Mouse (Mus musculus) cortical plate, adult 2 months (tissue): ENCODE measurements around the gene Syne2. TPM values are rescaled to one million over a fixed set of nuclear protein-coding genes. Genes with fewer than 3 reads are reported as not detected.

Experiments
- H3K27ac ChIP-seq: fragments of 200-500 bp; 2 replicates; pipeline ENCODE4 v1.5.1; 2012; ENCODE audit warnings: low read length, control low read depth, inconsistent platforms; ENCODE audit not compliant: insufficient read depth
- H3K4me1 ChIP-seq: fragments of 200-500 bp; 2 replicates; pipeline ENCODE4 v1.6.1; 2011; ENCODE audit warnings: low read length; ENCODE audit not compliant: control insufficient read depth, insufficient read depth
- H3K4me3 ChIP-seq: fragments of 200-500 bp; 2 replicates; pipeline ENCODE4 v1.5.1; 2011; ENCODE audit warnings: mild to moderate bottlenecking, low read length, control low read depth; ENCODE audit not compliant: insufficient read depth
- CTCF ChIP-seq: fragments of 200-500 bp; IDR thresholded peaks from 2 replicates; pipeline ENCODE4 v1.5.1; 2011; ENCODE audit warnings: mild to moderate bottlenecking, control low read depth, low read length; ENCODE audit not compliant: insufficient read depth; ENCODE audit errors: extremely low read depth
- POLR2A ChIP-seq: fragments of 200-500 bp; IDR thresholded peaks from 2 replicates; pipeline ENCODE4 v1.6.1; 2011; ENCODE audit warnings: mild to moderate bottlenecking, low read length, control low read depth; ENCODE audit not compliant: insufficient read depth; ENCODE audit errors: extremely low read depth
- polyA plus RNA-seq: library from polyadenylated mRNA; depleted of rRNA; stranded (reverse); fragments of >200 nt; gene quantifications from 2 replicates; pipeline ENCODE4 v1.2.3, GENCODE M21; 2012

The Syne2 gene
- polyA plus RNA-seq, 1 experiment: 20.6 TPM

GRCm38 (mm10) chr12:76087025-76087424 lies 269.1 kb downstream of the Syne2 start:
- Histone ChIP-seq H3K27ac (no peak overlapping the region), H3K4me1 (peaks cover 6% of the 10 kb centered on the region), H3K4me3 (no peak overlapping the region)
- TF ChIP-seq CTCF (no peak), POLR2A (no peak)

- no peak for TF ChIP-seq CTCF
- TF ChIP-seq POLR2A: no peak
- H3K27ac ChIP-seq: no peak overlapping the region
- H3K4me1 ChIP-seq: peaks cover 4% of the 10 kb centered on the region; the same call in 1 of the 2 replicates
- H3K4me3 ChIP-seq: no peak overlapping the region
These were observed 275.0 kb downstream of the Syne2 start for GRCm38 (mm10) chr12:76092789-76093466.

- Histone ChIP-seq H3K4me3 (no peak overlapping the region), H3K4me1 (peaks cover 4% of the 10 kb centered on the region; the same call in 1 of the 2 replicates), H3K27ac (no peak overlapping the region)
- TF ChIP-seq CTCF (no peak), POLR2A (no peak)
These were observed 276.0 kb downstream of the Syne2 start for GRCm38 (mm10) chr12:76093613-76094588.

- H3K27ac ChIP-seq: no peak overlapping the region
These were observed 277.4 kb downstream of the Syne2 start for GRCm38 (mm10) chr12:76095117-76096035.

GRCm38 (mm10) chr12:76102621-76103020 lies 284.7 kb downstream of the Syne2 start:
- Histone ChIP-seq H3K27ac (no peak overlapping the region), H3K4me3 (no peak overlapping the region), H3K4me1 (no peaks in the 10 kb centered on the region)
- TF ChIP-seq POLR2A (no peak), CTCF (no peak)

More at GRCm38 (mm10) chr12:76095117-76096035, 277.4 kb downstream of the Syne2 start:
- Histone ChIP-seq H3K4me1 (peaks cover 4% of the 10 kb centered on the region; the same call in 1 of the 2 replicates), H3K4me3 (no peak overlapping the region)
- no peak for TF ChIP-seq POLR2A
- TF ChIP-seq CTCF: no peak

- Histone ChIP-seq H3K27ac (no peak overlapping the region), H3K4me1 (no peaks in the 10 kb centered on the region), H3K4me3 (no peak overlapping the region)
- TF ChIP-seq CTCF (no peak), POLR2A (no peak)
These were observed 286.8 kb downstream of the Syne2 start for GRCm38 (mm10) chr12:76104596-76105351.

- H3K4me1 ChIP-seq: no peaks in the 10 kb centered on the region
- no peak for TF ChIP-seq CTCF
- TF ChIP-seq POLR2A: no peak
- H3K27ac ChIP-seq: no peak overlapping the region
- H3K4me3 ChIP-seq: no peak overlapping the region
These were observed 291.9 kb downstream of the Syne2 start for GRCm38 (mm10) chr12:76109646-76110405.

- no peak for TF ChIP-seq CTCF
- no peak for TF ChIP-seq POLR2A
- Histone ChIP-seq H3K4me3 (no peak overlapping the region), H3K27ac (no peak overlapping the region), H3K4me1 (no peaks in the 10 kb centered on the region)
These were observed 293.1 kb downstream of the Syne2 start for GRCm38 (mm10) chr12:76111046-76111445.

GRCm38 (mm10) chr12:76116577-76116976 lies 298.6 kb downstream of the Syne2 start:
- Histone ChIP-seq H3K4me3 (no peak overlapping the region), H3K27ac (no peak overlapping the region), H3K4me1 (peaks cover 1% of the 10 kb centered on the region; the same call in 1 of the 2 replicates)
- TF ChIP-seq POLR2A (no peak), CTCF (no peak)
